Mouse (Mus musculus) gastrocnemius, adult 2 months (tissue): ENCODE results near the gene Glis1. TPM values are rescaled to one million over a fixed set of nuclear protein-coding genes. Genes with fewer than 3 reads are reported as not detected.

Experiments used
- DNase-seq: peaks from one replicate; pipeline ENCODE4 v3.0.0; 2022
- H3K27ac ChIP-seq: fragments of 200-600 bp; 2 replicates; pipeline ENCODE4 v1.8.1; 2022; ENCODE audit warnings: mild to moderate bottlenecking
- H3K4me3 ChIP-seq: fragments of 200-600 bp; 2 replicates; pipeline ENCODE4 v1.8.1; 2022; ENCODE audit warnings: mild to moderate bottlenecking, moderate library complexity
- CTCF ChIP-seq: fragments of 200-600 bp; IDR thresholded peaks from 2 replicates; pipeline ENCODE4 v1.8.1; 2022; ENCODE audit warnings: antibody characterized with exemption, mild to moderate bottlenecking, moderate library complexity
- intact Hi-C: fragments of 180-260 bp; cut with DNase I; formaldehyde crosslinking; loops from one replicate; pipeline ENCODE4 v1.15.1; 2025
- long read RNA-seq, 2 experiments: library from polyadenylated mRNA; stranded (forward); transcript quantifications; one replicate each; pipeline ENCODE4 v2.0.0; 2021
- total RNA-seq, 2 experiments: library from RNA; stranded (reverse); gene quantifications; 2 replicates each; pipeline ENCODE4 v1.2.3; 2021

Glis1 gene
- under 1 TPM; 0.15 to 0.20 TPM for total RNA-seq
- long read RNA-seq, experiment 1, result 0 reads
- long read RNA-seq, experiment 2, partial matches to known transcripts, result 1 of 2 reads
- long read RNA-seq, experiment 2, other reads (novel, unspliced or antisense), result 1 of 2 reads

- Histone ChIP-seq H3K4me3 (peak within 1 kb of the TSS; percentile 86), H3K27ac (peak within 1 kb of the TSS; percentile 77)
- DNase-seq, result peak; percentile 89
- intact Hi-C loops, result no loop called here
- no peak for TF ChIP-seq CTCF
These were observed at the start of gene Glis1 for GRCm38 (mm10) chr4:107434356-107435237. Gene Glis1 (plus strand): TSS chr4:107434591.

- DNase-seq, result peak; percentile 44
- no peak for TF ChIP-seq CTCF
- Histone ChIP-seq H3K27ac (no peak overlapping the region), H3K4me3 (no peak overlapping the region)
- intact Hi-C loops, result no loop called here
These were observed 47.4 kb upstream of the Glis1 start for GRCm38 (mm10) chr4:107387038-107387437.

- TF ChIP-seq CTCF, result no peak
- DNase-seq, result no peak
- intact Hi-C loops, result no loop called here
- no peak overlapping the region for H3K4me3 ChIP-seq
- no peak overlapping the region for H3K27ac ChIP-seq
These were observed 46.9 kb upstream of the Glis1 start for GRCm38 (mm10) chr4:107387465-107387864.

- no peak for DNase-seq
- H3K27ac ChIP-seq, result no peak overlapping the region
- intact Hi-C loops, result no loop called here
- H3K4me3 ChIP-seq, result no peak overlapping the region
- TF ChIP-seq CTCF, result no peak
These were observed 46.1 kb upstream of the Glis1 start for GRCm38 (mm10) chr4:107388291-107388690.

- Histone ChIP-seq H3K4me3 (no peak overlapping the region), H3K27ac (no peak overlapping the region)
- DNase-seq, result no peak
- TF ChIP-seq CTCF, result no peak
- intact Hi-C loops, result no loop called here
These were observed 45.0 kb upstream of the Glis1 start for GRCm38 (mm10) chr4:107389345-107389744.

- no peak for DNase-seq
- no peak overlapping the region for H3K4me3 ChIP-seq
- intact Hi-C loops, result no loop called here
- H3K27ac ChIP-seq, result no peak overlapping the region
- TF ChIP-seq CTCF, result no peak
These were observed 40.6 kb upstream of the Glis1 start for GRCm38 (mm10) chr4:107393771-107394170.

GRCm38 (mm10) chr4:107420202-107420601 is 14.2 kb upstream of the Glis1 start:
- TF ChIP-seq CTCF, result no peak
- intact Hi-C loops, result loop anchor here (5.0 kb wide), 1 partner anchor 182 kb away; no protein-coding TSS in a partner anchor
- Histone ChIP-seq H3K4me3 (no peak overlapping the region), H3K27ac (no peak overlapping the region)
- DNase-seq, result no peak

- no peak overlapping the region for H3K27ac ChIP-seq
- no peak overlapping the region for H3K4me3 ChIP-seq
- no peak for TF ChIP-seq CTCF
- intact Hi-C loops, result loop anchor here (1.0 to 5.0 kb wide), 2 partner anchors 181 to 232 kb away; no protein-coding TSS in a partner anchor
- DNase-seq, result no peak
These were observed 12.7 kb upstream of the Glis1 start for GRCm38 (mm10) chr4:107421711-107422110.

GRCm38 (mm10) chr4:107422176-107422575 is 12.2 kb upstream of the Glis1 start:
- intact Hi-C loops, result loop anchor here (1.0 to 5.0 kb wide), 2 partner anchors 180 to 231 kb away; no protein-coding TSS in a partner anchor
- no peak for DNase-seq

GRCm38 (mm10) chr4:107425616-107426015 is 8.8 kb upstream of the Glis1 start:
- no peak for DNase-seq
- intact Hi-C loops, result no loop called here
- Histone ChIP-seq H3K27ac (no peak overlapping the region), H3K4me3 (no peak overlapping the region)
- no peak for TF ChIP-seq CTCF

More at GRCm38 (mm10) chr4:107422176-107422575, 12.2 kb upstream of the Glis1 start:
- TF ChIP-seq CTCF, result peak; percentile 70
- Histone ChIP-seq H3K27ac (no peak overlapping the region), H3K4me3 (no peak overlapping the region)

GRCm38 (mm10) chr4:107426631-107427030 is 7.8 kb upstream of the Glis1 start:
- no peak for TF ChIP-seq CTCF
- Histone ChIP-seq H3K4me3 (no peak overlapping the region), H3K27ac (peak overlapping the region; percentile 57; the same call in 1 of the 2 replicates)
- DNase-seq, result peak; percentile 51
- intact Hi-C loops, result no loop called here

GRCm38 (mm10) chr4:107432717-107433116 is 1.7 kb upstream of the Glis1 start:
- intact Hi-C loops, result no loop called here
- DNase-seq, result no peak
- no peak overlapping the region for H3K4me3 ChIP-seq
- no peak overlapping the region for H3K27ac ChIP-seq
- no peak for TF ChIP-seq CTCF

GRCm38 (mm10) chr4:107433998-107434355 is 414 bp upstream of the Glis1 start:
- H3K27ac ChIP-seq, result peak overlapping the region; percentile 77
- H3K4me3 ChIP-seq, result peak overlapping the region; percentile 86
- intact Hi-C loops, result no loop called here
- TF ChIP-seq CTCF, result no peak
- DNase-seq, result no peak
